In genomic region chr17:49468223-49468622, GRCm38 (mm10) we compare ENCODE assay signal across 8 mouse cellular contexts. TPM values are rescaled to one million over a fixed set of nuclear protein-coding genes. Genes with fewer than 3 reads are reported as not detected.
DNase-seq lines count a peak whose midpoint lies in the region; ATAC-seq lines count a peak whose summit lies in the region.

No protein-coding gene starts in this region.

- peak; percentile 37 for DNase-seq in CD4-positive, CD25-positive, alpha-beta regulatory T cell, adult 2 months (ENCODE audit: low read depth, low spot score)
- DNase-seq in cerebellum, adult 8-10 months, result peak; percentile 87
- peak; percentile 26 for DNase-seq in hindlimb bud, embryonic 11.5 days (ENCODE audit: extremely low spot score, low read depth, low spot score)
- peak; percentile 68 for DNase-seq in left cerebral cortex, adult 11 months (ENCODE audit: low spot score)
- DNase-seq in spleen, postnatal 10 days (ENCODE audit: low spot score in 2 of 2), result peak; percentile 65 to 71

- ATAC-seq in CD4-positive, CD25-positive, alpha-beta regulatory T cell, adult 4 months, result no peak
- ATAC-seq in frontal cortex, adult (ENCODE audit: low TSS enrichment), result peak; percentile 82
- peak; percentile 73 for ATAC-seq in megakaryocyte-erythroid progenitor cell, adult 5-6 weeks (replicated peaks; ENCODE audit: low FRiP score, low TSS enrichment, poor library complexity, severe bottlenecking)

RNA-seq across cellular contexts. Expression of gene Mocs1, which starts 40.1 kb away (rescaled TPM):
- 10 to 100 TPM; 12.4 to 13.7 TPM for polyA plus RNA-seq in CD4-positive, CD25-positive, alpha-beta regulatory T cell, adult 4 months (2017; shearing (Covaris generic))
- 36.2 and 50.2 TPM in 2 replicates for total RNA-seq in megakaryocyte-erythroid progenitor cell, adult 5-6 weeks (2014; fragmentation: Nextera tagmentation)
- total RNA-seq in megakaryocyte-erythroid progenitor cell, adult 5-6 weeks (2017), result 8.9 and 9.4 TPM in 2 replicates

Comparison
In these comparisons a context has a peak if more than half of its experiments do, and no peak if none do; other contexts are left out.
1. DNase-seq: peak in every context shown above with its lines; median percentile 87 in cerebellum, adult 8-10 months; 68 in left cerebral cortex, adult 11 months; 68 in spleen, postnatal 10 days; 37 in CD4-positive, CD25-positive, alpha-beta regulatory T cell, adult 2 months; 26 in hindlimb bud, embryonic 11.5 days.